Comparison of ENCODE assay signal across 8 mouse cellular contexts in genomic region chr2:65331321-65331720, GRCm38 (mm10). TPM values are rescaled to one million over a fixed set of nuclear protein-coding genes. Genes with fewer than 3 reads are reported as not detected.
DNase-seq lines count a peak whose midpoint lies in the region; ATAC-seq and TF ChIP-seq lines count a peak whose summit lies in the region.

No protein-coding gene starts in this region.

- H3K4me1 ChIP-seq in heart, embryonic 10.5 days: peaks cover 17% of the 10 kb centered on the region
- H3K4me1 ChIP-seq in intestine, postnatal 0 days (replicated peaks; ENCODE audit: control insufficient read depth, insufficient read depth, low read length): no peaks in the 10 kb centered on the region

- intact Hi-C loops in heart, postnatal 14 days (cut with DNase I): loop anchor here (5.0 kb wide), 1 partner anchor 89 kb away; no protein-coding TSS in a partner anchor

- no peaks in the 10 kb centered on the region for H3K27me3 ChIP-seq in heart, embryonic 10.5 days (ENCODE audit: insufficient read depth, poor library complexity, severe bottlenecking)
- no peaks in the 10 kb centered on the region for H3K27me3 ChIP-seq in intestine, postnatal 0 days (replicated peaks; ENCODE audit: control insufficient read depth, insufficient read depth, low read length)

- H3K4me2 ChIP-seq in intestine, postnatal 0 days (replicated peaks; ENCODE audit: low read depth): no peak overlapping the region

- no peak overlapping the region for H3K27ac ChIP-seq in heart, embryonic 10.5 days
- no peak overlapping the region for H3K27ac ChIP-seq in intestine, postnatal 0 days (ENCODE audit: low read depth, low read length)

- no peak for ATAC-seq in intestine, postnatal 0 days

- H3K9ac ChIP-seq in intestine, postnatal 0 days (ENCODE audit: low read depth, low read length): no peak overlapping the region

- 79% methylated on average over 2 of the region's 2 CpGs for WGBS in heart, embryonic 10.5 days
- WGBS in intestine, postnatal 0 days: 73% methylated on average over 2 of the region's 2 CpGs

- peak; percentile 34 to 56 for DNase-seq in heart, postnatal 14 days
- DNase-seq in heart, embryonic 10.5 days (ENCODE audit: low spot score): no peak
- peak; percentile 17 for DNase-seq in urinary bladder, postnatal 25 days (ENCODE audit: low spot score)
- DNase-seq in urinary bladder, postnatal 36 days (ENCODE audit: low spot score in 2 of 2): no peak
- DNase-seq in embryo, embryonic 9.5 days (ENCODE audit: extremely low spot score): peak; percentile 58
- peak; percentile 72 for DNase-seq in lung, postnatal 14 days
- DNase-seq in thymus, postnatal 36 days: peak; percentile 58 to 61

- no peaks in the 10 kb centered on the region for H3K36me3 ChIP-seq in heart, embryonic 10.5 days
- no peaks in the 10 kb centered on the region for H3K36me3 ChIP-seq in intestine, postnatal 0 days (ENCODE audit: control insufficient read depth, insufficient read depth)

- H3K4me3 ChIP-seq in heart, embryonic 10.5 days: no peak overlapping the region
- no peak overlapping the region for H3K4me3 ChIP-seq in intestine, postnatal 0 days (ENCODE audit: low read depth, low read length)

- peak; percentile 84 for TF ChIP-seq CTCF in intestine, postnatal 0 days (IDR thresholded peaks at IDR 0.05; ENCODE audit: low read depth)

- H3K9me3 ChIP-seq in heart, embryonic 10.5 days: no peaks in the 10 kb centered on the region
- H3K9me3 ChIP-seq in intestine, postnatal 0 days (ENCODE audit: control insufficient read depth): no peaks in the 10 kb centered on the region

RNA-seq across cellular contexts. Expression of gene Slc38a11, which starts 32.5 kb away (rescaled TPM):
- 1 to 10 TPM; 1.9 to 2.4 TPM for total RNA-seq in heart, postnatal 14 days (2021)
- polyA plus RNA-seq in heart, embryonic 10.5 days (2016; fragmentation: Nextera tagmentation; extraction: Ambion mirVana): 0.15 TPM in 1 of 2 replicates, not detected in the other
- polyA plus RNA-seq in intestine, postnatal 0 days (2015; fragmentation: Nextera tagmentation; extraction: Ambion mirVana): 0.50 and 0.63 TPM in 2 replicates

Comparison
In these comparisons a context has a peak if more than half of its experiments do, and no peak if none do; other contexts are left out.
1. DNase-seq: peak in heart, postnatal 14 days (2 of 2), urinary bladder, postnatal 25 days (single experiment), embryo, embryonic 9.5 days (single experiment), lung, postnatal 14 days (single experiment) and thymus, postnatal 36 days (2 of 2); none in heart, embryonic 10.5 days (single experiment) and urinary bladder, postnatal 36 days (0 of 2).